Mouse (Mus musculus) lung, postnatal 4 days (tissue): ENCODE measurements around the gene Fbxo4.
A peak's percentile ranks its signal among the peaks of the same experiment; 100 is the strongest.

Experiments used
- DNase-seq, 2 experiments: peaks; one replicate each; pipeline ENCODE4 v3.0.0; 2021

Fbxo4 gene

GRCm38 (mm10) chr15:3979061-3979848 lies at the start of gene Fbxo4:
TSS of gene Fbxo4 (minus strand) at chr15:3979573.
- peak; percentile 88 to 92 for DNase-seq

GRCm38 (mm10) chr15:4028960-4029359 lies 49.6 kb upstream of the Fbxo4 start:
- DNase-seq: no peak

DNA sequence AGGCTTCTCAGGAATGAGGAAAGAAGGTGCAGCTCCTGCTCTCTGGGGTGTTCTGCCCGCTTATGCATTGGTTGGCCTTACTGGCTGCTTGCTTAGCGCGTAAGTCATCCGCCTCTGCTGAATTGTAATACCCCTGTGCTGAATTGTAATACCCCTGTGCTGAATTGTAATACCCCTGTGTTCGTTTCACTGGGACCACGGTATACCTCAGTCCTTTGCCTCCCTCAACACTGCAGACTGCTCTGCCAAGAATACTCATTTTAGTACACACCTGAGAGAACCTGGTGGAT lies 49.0 kb upstream of the Fbxo4 start:
- DNase-seq: no peak

DNA sequence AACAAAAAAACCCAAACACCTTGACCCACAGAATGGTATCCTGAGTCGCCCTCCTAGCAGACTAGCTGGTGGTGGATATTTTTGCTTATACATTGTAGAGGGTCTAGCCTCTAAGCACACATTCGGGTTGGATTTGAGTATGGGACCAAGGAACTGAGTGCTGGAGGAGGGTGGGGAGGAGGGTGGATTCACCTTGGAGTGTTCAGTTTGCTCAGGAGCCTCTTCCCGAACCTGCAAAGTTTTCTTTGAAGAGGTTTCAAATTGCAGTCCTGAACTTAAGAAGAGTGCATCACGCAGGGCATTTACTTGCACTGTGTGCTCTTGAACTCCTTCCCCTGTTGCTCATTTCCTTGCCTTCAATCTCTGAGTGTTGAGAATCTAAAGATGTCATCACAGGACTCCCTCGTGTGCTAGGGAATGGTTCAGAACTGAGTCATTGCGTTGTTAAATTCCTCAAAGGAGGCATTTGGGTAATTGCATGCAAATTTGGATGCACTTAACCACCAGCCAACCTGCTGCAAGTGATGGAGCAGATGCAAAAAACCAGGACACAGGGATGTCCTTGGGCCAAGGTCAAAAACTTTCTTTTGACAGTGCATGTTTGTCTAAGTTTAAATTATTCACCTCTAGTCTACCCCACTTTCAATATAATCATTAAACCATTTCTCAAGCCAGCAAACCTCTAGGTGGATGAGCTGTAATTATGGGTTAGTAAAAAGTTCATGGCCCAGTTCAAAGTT lies 48.5 kb upstream of the Fbxo4 start:
- no peak for DNase-seq

- DNase-seq: peak; percentile 87 to 91
Observed at GRCm38 (mm10) chr15:4026831-4027584, 47.6 kb upstream of the Fbxo4 start.

- peak; percentile 89 to 93 for DNase-seq
Observed at GRCm38 (mm10) chr15:4026231-4026773, 46.9 kb upstream of the Fbxo4 start, which contains the start of gene Oxct1. TSS of gene Oxct1 (plus strand) at chr15:4026383.

- no peak for DNase-seq
Observed at GRCm38 (mm10) chr15:4025508-4025904, 46.1 kb upstream of the Fbxo4 start.

GRCm38 (mm10) chr15:4024726-4025507 lies 45.5 kb upstream of the Fbxo4 start:
- no peak for DNase-seq

DNA sequence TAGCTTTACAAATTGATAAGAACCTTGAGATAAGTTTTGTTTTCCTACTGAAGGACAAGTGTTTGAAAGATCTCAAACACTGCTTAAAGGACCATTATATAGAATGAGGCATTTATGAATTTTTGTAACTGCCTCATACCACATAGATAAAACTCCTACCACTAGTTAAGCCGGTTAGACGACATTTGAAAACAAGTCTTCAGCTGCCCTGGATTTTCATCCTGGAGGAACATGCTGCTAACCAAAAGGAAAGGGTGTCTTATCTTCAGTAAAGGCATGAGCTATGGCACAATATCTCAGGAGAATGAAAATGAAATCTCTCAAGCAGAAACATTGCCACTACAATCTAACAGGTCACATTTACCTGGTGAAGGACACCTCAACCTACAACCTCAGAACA lies 44.4 kb upstream of the Fbxo4 start:
- no peak for DNase-seq

GRCm38 (mm10) chr15:4020711-4021110 lies 41.3 kb upstream of the Fbxo4 start:
- DNase-seq: no peak

DNA sequence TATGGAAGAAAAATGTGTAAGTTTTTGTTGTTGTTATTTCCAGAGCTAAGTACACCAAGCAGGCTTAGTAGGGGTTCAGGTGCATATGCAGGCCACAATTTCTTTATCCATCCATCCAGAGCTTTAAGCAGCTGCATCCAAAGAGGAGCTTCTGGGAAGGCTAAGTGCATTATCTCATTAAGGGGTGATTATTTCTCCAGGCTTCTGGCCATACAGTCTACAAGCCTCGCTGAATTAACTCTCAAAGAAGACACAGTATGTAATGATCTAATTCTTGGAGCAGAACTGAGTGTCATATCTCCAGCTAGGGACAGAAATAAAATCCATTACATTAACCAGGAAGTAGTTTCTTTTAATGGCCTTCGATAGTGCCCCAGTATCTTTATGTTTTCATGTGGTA lies 34.5 kb upstream of the Fbxo4 start:
- DNase-seq: no peak

GRCm38 (mm10) chr15:4000536-4000935 lies 21.2 kb upstream of the Fbxo4 start:
- DNase-seq: no peak

GRCm38 (mm10) chr15:3999144-3999543 lies 19.8 kb upstream of the Fbxo4 start:
- no peak for DNase-seq

GRCm38 (mm10) chr15:3996267-3997010 lies 17.1 kb upstream of the Fbxo4 start:
- DNase-seq: no peak

DNA sequence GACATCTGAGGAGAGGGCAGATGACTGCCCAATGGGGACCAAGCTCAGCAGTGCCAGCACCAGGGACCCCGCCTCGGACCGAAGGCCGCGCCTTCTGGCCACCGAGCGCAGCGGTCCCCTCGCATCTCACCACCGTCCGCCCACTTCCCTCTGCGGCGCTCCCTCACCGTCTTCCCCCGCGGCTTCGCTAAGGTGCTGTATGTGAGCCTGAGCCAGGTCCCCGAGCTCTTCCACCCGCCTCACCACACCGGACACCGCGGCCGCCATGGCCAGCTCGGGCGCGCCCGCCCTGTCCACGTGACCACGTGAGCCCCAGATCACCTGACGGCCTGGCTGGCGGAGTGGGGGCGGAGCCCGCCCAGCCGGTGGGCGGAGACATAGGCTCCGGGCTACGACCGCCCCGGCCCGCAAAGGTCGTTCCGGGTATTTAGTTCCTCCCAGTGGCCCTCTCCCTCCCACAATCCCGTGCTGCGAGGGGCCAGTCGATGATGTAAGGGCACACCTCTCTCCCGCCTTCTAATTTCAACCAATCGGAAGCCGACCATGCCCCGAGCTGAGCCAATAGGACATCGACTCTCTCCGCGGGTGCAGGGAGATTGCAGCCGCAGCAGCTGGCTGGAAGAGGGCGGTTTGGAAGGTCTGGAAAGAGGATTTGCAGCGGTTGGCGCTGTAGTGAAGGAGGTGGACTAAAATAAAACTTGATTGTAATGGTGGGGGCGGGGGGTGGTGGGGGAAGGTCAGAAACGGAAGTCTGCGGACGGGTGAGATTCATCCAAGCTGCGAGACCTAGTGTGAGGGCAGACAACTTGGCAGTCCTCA lies 16.3 kb upstream of the Fbxo4 start, which contains the start of gene AW549877:
Gene AW549877 (minus strand): TSS at position 297 of the 819 bp plus-strand sequence.
- DNase-seq: peak; percentile 99 to 100

GRCm38 (mm10) chr15:3994852-3995447 lies 15.6 kb upstream of the Fbxo4 start:
- no peak for DNase-seq

GRCm38 (mm10) chr15:3987981-3988380 lies 8.6 kb upstream of the Fbxo4 start:
- peak in 1 of 2 experiments; percentile 58 for DNase-seq

DNA sequence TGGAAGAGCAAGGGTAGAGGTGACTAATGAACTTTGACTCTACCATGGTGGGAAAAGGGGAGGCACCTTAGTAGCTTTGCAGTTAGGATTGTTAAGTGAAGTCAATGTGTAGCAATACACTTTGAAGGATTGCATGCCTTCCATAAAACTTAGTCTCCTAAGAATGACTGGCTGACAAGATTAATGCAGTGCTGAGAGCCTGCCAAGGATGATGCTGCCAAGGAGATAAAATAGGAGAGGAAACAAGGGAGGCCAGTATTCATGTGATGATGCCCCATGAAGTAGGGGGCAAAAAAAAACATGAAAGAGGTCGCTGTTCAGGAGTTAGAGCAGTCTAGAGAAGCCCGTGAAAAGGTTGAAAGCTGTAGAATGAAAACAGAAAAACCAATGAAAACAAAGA lies 5.5 kb upstream of the Fbxo4 start:
- no peak for DNase-seq

- DNase-seq: no peak
Observed at GRCm38 (mm10) chr15:3982732-3983131, 3.4 kb upstream of the Fbxo4 start.

- no peak for DNase-seq
Observed at GRCm38 (mm10) chr15:3979871-3980270, 498 bp upstream of the Fbxo4 start.
